Mouse (Mus musculus) layer of hippocampus, postnatal 25 days (tissue): Measurements from ENCODE around the gene Ptpre. TPM values are rescaled to one million over a fixed set of nuclear protein-coding genes. Genes with fewer than 3 reads are reported as not detected.
"Not testable (repeated sequence)": the region's sequence is repeated elsewhere in the genome, so short reads cannot be mapped to it uniquely, and the experiment has no call there.

ENCODE experiments used
- DNase-seq, 2 experiments: peaks; one replicate each; pipeline ENCODE4 v3.0.0; 2022; ENCODE audit warnings: mixed read lengths in 2 of 2, low spot score in 1 of 2; ENCODE audit errors: extremely low spot score in 1 of 2
- total RNA-seq, 2 experiments: library from RNA; stranded (reverse); gene quantifications; 2 replicates each; pipeline ENCODE4 v1.2.3; 2021

The Ptpre gene
- total RNA-seq, 2 experiments from 2014 or later, result 47.4 to 59.0 TPM

DNA sequence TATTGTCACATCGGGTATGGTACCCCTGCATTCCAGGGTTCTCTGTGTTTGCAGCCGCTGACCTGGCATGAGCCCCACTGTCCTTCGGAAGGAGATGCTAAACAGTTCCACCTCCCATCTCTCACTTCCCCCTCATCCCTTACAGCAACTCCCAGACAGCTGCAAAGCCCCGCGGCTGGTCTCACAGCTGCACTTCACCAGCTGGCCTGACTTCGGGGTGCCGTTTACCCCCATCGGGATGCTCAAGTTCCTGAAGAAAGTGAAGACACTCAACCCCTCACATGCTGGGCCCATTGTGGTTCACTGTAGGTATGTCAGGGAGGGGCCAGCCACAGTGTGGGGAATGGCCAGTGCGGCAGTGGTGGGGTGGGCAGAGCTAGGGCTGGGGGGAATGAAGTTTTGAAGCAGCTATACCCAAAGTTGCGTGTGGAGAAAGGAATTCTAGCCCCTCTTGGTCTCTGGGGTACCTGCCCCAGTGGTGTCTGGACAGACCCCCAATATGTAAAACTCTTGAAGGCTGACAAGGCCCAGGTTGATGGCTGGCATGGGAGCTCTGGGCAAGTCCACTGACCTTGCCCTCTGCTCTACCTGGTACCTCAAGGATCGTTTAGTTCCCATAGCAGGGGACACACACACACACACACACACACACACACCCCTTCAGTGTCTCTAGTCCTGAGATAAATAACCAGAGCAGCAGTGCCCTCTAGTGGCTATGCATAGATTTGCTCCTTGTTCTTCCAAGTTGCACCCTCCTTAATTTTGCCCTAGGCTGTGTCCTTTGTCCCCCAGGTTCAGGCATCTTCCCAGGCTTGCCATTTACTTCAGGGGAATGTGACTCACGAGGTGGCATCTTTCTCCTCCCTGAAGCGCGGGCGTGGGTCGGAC is 131.8 kb downstream of the Ptpre start:
- DNase-seq, result peak; percentile 38 to 72

DNA sequence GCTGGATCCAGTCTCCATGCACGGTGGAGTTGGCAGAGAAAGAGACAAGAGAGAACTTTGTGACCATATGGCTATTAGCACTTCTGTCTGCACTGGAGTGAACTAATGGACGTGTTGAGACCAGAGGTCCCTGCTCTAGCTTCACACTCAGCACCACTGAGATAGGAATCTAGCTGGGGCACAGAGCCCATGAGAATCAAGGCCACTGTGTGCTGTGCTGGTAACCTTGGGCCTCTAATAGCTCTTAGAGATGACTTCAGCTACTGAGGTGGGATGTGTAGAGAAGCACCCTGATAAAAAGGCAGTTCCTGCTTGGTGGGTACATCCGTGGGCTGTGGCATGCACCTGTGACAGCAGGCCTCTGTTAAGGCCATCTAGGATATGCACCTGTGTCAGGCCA is 136.3 kb downstream of the Ptpre start:
- DNase-seq, result no peak

DNA sequence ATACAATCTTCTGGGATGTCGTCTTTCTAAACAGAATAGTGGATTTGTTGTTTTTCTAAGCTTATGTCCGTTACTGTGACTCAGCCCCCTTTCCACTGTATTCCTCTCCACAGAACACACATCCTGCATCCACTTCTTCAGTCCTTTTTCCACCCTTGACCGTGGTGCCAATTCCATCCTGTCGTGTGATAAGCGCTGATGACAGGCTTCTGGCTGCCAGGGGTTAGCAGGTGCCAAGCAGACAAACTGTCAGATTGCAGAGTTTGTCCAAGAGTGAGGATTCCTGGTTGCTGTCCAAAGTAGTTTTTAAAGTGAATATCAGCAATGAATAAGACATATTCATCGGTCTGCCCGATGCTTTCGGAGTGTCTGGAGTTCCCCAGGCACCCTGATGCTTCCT is 139.4 kb downstream of the Ptpre start:
- DNase-seq, result no peak

DNA sequence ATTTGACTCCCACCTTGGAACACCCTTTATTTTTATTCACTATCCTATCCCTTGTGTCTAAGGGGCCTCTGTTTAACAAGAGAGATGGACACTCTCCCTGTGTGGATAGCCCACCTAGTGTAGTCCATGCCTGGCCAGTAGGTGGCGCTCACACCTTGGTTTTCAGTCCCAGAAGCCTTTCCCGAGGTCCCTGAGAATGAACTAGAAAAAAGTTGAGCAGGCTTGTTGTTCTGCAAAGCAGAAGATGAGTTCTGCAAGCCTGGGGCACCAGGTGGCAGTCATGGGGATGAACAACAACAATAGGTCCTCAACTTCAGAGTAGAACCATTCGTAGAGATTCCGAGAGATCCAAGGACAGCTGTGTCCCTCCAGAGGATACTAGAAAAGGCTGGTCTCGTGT is 143.1 kb downstream of the Ptpre start:
- DNase-seq, result peak in 1 of 2 experiments; percentile 63

DNA sequence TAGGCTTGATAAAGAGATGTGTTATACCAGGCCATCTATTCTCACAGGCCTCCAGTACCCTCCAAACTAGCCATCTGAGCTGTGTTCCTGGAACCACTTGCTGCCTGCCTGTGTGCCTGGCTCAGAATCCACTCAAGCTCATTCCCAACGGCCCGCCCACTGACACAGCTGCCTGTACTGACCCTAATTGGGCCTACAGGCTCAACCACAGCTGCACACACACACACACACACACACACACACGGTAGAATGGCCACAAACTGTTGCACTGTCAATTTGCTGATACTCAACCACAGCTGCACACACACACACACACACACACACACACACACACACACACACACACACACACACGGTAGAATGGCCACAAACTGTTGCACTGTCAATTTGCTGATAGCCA is 146.8 kb downstream of the Ptpre start:
- DNase-seq, result not testable (repeated sequence)

DNA sequence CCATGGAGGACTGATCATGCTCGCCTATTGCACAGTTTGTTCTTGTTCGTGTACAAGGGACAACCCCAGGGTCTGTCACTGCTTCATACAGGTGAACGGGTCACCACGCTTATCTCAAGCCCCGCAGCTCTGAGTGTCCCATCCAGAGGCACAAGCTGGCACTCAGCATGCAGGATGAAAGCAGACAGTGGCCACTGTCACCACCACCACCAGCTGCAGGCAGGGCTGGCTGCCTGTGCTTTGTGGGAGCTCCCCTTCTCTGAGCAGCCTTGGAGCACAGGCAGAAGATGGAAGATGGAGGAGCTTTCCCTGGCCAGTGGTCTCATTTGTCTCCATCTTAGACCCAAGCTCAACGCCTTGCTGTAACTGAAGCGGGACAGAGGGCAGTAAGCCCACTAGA is 147.7 kb downstream of the Ptpre start:
- DNase-seq, result no peak

DNA sequence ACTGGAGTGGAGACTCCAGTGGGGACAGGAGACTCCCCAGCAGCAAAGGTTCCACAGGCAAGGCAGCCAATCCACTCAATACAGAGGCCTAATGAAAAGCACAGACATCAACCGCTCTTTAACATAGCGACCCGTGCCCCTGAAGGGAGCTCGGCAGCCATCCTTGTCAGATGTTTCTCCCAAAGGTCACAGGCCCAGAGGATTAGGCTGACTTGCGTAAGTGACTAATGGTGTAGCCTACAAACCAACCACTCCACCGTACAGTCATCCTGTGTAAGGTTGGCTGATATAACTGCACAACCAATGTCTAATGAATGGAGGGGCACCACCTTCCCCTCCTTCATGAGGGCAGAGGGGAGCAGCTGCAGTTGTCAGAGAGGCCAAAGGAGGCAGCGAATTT is 152.1 kb downstream of the Ptpre start:
- DNase-seq, result no peak

DNA sequence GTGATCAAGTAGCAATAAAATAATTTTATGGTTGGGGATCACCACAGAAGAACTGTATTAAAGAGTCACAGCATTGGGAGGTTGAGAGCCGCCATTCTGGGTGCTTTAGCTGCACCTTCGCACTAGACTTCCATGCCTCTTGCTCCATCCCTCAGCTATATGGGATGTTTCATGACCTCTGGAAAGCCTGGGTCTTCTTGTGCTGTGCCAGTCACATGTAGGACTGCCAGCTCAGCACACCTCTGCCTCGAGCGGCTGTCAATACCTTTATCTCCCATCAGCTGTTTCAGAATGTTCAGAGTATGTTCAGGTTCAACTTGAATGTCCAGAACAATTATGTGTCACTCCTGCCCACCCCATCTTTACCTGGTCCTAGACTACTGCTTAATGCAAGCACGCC is 154.7 kb downstream of the Ptpre start:
- no peak for DNase-seq

DNA sequence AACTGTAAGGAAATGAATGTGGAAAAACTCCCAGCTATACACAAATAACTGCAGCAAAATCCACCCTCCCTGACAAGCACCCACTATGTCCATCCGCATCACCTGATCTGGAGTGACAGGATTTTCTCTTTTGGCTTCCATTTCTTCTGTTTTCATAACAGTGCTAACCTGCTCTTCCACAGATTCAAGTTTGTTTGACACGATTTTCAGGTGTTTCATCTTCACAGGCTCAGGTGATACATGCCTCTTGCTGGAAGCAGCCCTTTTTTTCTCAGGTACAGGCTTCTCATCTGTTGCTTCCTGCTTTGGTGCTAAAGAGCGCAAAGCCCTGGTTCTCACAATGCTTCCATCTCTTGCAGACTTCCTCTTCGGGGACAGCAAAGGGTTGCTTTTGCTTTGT is 156.8 kb downstream of the Ptpre start:
- DNase-seq, result no peak

DNA sequence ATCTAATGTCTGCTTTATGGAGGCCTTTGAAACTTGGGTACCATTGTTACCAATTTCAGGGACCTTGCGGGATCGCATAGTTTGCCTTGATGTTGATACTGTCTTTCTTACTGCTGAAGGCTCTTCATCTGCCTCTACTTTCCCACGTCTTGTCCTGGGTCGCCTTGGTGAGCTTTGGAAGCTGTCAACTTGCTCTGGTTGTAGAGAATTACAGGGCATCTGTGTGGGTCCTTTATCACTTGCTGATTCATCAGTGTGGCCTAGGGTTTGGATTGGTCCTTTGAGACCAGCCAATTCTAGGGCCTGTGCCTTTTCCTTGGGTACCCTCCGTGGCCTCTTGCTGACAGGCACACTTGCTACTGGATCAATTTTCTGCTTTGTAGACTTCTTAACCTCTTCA is 157.5 kb downstream of the Ptpre start:
- DNase-seq, result no peak

DNA sequence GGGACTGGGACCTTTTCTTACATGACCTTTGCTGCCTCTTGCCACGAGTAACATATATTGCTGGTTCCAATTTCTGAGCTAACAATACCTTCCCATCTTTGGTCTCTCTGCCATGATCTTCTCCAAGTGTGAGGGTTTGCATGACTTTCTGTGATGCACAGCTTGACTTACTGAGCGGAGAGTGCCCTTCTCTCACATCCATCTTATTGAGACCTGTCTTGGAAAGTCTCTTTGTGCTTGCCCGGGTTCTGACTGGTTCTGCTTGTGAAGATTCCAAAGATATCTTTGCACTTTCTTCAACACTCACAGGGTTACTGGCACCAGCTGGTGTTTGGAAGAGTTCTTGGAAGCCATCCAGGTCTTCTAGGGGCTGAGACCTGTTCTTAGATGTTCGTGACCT is 158.8 kb downstream of the Ptpre start:
- no peak for DNase-seq

DNA sequence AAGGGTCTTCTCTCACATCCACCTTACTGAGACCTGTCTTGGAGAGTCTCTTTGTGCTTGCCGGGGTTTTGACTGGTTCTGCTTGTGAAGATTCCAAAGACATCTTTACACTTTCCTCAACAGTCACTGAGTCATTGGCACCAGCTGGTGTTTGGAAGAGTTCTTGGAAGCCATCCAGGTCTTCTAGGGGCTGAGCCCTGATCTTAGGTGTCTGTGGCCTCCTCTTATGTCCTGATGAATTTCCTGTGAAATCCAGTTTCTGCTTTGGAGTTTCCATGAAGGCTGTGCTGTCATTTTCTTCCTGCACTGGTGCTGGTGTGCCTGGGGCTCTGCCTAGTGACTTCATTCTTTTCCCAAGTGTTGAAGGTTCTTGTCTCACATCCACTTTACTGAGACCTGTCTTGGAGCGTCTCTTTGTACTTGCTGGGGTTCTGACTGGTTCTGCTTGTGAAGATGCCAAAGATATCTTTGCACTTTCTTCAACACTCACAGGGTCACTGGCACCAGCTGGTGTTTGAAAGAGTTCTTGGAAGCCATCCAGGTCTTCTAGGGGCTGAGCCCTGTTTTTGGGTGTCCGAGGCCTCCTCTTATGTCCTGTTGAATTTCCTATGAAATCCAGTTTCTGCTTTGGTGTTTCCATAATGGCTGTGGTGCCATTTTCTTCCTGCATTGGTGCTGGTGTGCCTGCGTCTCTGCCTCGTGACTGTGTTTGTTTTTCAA is 159.9 kb downstream of the Ptpre start:
- DNase-seq, result not testable (repeated sequence)

DNA sequence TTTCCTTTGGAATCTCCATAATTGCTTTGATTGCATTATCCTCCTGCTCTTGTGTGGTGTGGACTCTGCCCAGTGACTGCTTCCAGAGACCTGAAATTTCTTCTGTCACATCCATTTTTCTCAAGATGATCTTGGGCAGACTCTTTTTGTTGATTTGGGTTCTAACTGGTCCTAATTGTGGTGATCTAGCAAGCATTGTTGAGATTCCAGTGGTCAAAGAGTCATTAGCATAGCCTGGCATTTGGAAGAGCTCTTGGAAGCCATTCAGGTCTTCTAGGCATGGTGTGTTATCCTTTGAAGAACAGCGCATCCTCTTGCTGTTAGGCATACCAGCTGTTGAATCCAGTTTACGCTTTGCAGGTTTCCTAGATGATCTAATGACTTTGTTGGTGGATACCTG is 161.1 kb downstream of the Ptpre start:
- DNase-seq, result no peak

DNA sequence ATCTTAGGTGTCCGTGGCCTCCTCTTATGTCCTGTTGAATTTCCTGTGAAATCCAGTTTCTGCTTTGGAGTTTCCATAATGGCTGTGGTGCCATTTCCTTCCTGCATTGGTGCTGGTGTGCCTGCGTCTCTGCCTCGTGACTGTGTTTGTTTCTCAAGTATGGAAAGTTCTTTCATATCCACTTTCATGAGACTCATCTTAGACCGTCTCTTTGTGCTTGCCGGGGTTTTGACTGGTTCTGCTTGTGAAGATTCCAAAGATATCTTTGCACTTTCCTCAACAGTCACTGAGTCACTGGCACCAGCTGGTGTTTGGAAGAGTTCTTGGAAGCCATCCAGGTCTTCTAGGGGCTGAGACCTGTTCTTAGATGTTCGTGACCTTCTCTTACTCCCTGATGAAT is 162.1 kb downstream of the Ptpre start:
- not testable (repeated sequence) for DNase-seq

DNA sequence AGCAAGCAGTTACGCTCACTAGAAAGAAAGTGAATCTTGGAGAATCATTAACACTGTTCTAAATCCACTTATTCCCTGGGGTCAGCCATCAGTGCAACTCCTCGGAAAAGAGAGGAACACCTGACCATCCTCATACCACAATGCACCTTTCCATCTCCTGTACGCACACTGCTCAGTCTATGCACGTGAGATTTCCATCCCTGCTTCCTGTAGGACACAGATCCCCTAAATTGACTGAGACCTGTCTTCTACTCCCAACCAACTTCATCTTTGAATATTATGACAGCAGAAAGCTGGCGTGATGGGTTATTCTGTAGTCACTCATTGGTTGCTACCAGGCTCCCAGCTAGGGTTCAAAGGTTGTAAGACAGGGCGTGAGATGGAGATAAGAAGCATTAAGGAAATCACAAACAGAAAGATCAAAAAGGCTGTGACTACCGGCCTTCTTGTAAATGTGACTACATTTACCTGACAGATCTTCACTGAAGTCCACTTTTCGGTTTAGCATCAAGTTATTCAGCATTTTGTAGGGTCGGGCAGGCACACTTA is 166.4 kb downstream of the Ptpre start:
- no peak for DNase-seq

DNA sequence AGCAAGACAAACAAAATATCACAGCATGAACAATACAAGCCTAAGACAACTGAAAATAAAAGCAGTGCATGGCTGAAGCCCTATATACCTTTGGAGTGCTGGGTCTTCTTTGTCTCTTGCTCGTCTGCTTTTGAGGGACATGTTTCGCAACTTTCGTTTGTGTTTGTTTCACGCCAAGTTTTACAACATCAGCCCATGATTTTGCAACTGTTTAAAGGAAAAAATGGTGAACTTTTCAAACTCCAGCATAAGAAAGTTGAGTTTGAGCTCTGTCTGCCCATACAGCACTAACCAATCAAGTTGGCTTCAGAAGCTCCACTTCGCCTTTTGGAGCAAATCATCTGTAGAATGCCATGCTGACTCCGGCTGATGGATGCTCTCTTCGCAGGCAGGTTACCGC is 167.0 kb downstream of the Ptpre start:
- no peak for DNase-seq

DNA sequence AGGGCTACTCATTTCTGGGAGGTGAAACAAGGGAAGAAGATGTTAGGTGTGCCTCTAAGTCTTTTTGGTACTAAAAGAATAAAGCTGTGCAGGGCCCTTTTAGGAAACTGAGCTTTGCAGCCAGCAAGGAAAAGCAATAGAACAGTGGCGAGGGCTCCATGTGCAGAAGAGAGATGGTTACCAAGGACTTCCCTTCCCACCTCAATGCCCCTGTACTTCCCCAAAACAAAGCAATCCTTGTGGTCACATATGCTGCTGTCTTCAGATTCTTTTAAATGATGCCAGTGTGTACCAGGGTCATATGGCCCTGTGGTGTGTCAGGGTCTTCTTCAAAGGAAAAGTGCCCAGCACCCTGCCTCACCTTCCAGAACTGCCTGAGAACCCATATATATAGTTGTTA is 167.8 kb downstream of the Ptpre start:
- no peak for DNase-seq

DNA sequence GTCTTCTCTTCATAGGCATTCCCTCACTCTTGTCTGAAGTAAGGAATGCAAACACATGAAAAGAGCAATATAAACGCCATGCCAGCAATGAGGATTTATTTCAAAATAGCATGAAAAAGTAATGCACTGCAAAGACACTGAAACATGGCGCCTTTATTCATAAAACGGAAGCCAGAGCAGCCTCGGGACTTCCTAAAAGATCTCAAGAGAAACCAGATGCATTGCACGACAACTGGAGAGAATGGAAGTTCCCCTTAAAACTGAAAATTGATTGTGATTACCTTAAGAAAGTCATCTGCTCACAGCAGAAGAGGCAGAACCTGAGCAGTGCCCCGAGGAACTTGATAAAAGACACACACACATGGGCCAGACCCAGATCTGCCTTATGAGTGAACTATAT is 168.5 kb downstream of the Ptpre start:
- DNase-seq, result no peak

DNA sequence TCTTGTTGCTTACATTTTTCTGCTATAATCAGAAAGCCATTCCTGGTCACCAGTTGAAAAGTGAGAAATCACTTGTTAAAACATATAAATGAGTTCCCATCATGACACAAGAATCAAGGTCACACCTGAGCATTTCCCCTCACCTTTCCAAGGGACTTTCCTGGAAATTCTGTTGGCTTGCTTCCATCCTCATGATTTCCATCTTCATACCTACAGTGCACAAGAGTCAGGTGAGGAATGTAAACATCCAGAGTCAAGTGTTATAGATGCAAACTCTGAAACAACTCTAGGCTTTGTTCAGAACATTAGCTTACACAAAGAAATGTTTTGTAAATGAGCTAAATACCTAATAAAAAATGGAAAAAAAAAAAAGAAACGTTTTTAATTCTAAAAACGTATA is 173.4 kb downstream of the Ptpre start:
- DNase-seq, result no peak

DNA sequence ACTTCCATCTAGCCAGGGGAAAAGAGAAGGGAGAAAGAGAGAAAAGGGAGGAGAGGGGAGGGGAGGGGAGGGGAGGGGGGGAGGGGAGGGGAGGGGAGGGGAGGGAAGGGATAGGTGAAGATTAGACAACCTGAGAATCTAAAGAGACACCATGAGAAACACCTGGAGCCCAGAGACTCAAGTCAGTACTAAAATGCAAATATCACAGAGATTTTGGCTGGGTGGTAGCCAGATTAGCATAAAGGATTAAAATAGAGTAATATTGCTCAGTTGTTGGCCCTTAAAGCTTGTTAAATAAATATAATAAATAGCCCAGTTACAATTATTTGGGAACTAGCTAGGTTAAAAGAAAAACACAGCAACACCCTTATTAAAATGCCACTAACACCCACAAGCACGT is 175.3 kb downstream of the Ptpre start:
- DNase-seq, result no peak

DNA sequence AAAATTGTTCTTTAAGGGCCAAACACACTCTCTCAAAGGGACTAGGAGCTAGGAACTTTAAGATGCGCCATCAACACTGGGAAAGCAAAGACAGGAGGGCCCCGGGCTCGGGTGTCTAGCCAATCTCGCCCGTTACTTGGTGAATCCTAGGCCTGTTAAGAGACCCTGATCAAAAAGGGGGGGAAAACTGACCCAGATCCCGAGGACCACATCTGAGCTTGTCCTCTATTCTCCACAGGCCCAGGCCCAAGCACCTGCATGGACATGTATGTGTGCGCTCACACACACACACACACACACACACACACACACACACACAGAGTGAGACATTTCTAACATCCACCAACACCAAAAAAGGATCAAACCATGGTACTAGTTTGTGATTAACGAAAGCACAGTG is 176.0 kb downstream of the Ptpre start:
- no peak for DNase-seq

DNA sequence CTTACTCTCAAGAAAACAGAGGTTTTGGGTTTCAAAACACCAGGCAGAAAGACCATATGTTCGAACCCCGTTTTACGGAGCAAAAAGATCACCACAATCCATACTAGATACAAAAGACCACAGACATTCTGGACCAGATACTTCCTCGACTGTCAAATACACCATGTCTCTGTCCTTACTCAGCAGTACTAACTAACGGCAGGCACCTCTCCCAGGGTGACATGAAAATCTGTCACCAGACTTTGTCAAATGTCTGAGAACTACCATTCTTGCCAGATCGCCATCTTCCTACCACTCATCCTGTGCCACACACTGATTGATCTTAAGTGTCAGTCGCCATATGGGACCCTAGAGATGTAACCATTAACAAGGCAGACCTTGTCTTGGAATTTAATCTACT is 177.9 kb downstream of the Ptpre start:
- DNase-seq, result no peak
